Mouse (Mus musculus): ENCODE results near the gene Ahctf1.

DNA sequence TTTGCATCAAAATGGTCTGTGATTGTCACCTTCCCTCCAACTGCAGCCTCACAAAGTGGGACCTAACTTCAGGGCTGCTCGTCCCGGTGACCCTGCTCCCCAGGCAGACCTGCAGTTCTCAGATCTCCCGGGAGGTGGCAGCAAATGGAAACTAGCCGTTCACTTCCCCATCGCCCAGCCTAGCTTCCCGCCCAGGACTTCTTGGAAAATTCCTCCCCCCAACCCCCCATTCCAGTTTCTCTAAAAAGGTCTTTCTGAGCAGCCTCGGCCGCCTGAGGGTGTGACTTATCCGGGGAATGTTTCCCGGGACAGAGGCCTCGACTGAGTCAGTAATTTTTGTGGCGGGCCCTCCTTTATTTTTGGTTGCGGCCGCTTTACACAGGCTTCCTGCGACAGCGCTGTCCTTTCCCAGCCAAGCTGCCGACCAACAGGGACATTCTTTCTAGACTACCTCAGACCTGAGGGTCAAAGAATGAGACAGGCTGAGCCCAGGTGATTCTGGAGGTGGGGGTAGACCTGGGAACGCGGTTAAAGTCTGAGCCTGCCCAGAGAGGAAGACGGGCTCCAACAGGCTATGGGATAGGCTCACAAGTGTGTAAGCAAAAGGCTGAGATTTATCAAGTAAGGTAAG is 44.4 kb upstream of the Ahctf1 start:
- TF ChIP-seq GATA1 (IDR thresholded peaks at IDR 0.05; ENCODE audit: borderline replicate concordance, low read length) (no peak), FLI1 (IDR thresholded peaks at IDR 0.05; ENCODE audit: low read length) (no peak)

Measured in megakaryocyte, embryonic 14.5 days (primary cell).